Mouse (Mus musculus) forebrain, postnatal 0 days (tissue): ENCODE results near the gene Aplp2. TPM values are rescaled to one million over a fixed set of nuclear protein-coding genes. Genes with fewer than 3 reads are reported as not detected.
A peak's percentile ranks its signal among the peaks of the same experiment; 100 is the strongest.

ENCODE experiments used
- ATAC-seq: fragments of 200-750 bp; cut with Nextera tagmentation; 2 replicates; pipeline ENCODE4 v1.8.0; 2017; ENCODE audit warnings: mild to moderate bottlenecking, moderate library complexity
- DNase-seq: peaks from one replicate; pipeline ENCODE4 v3.0.0-alpha.2; 2015
- H3K27ac ChIP-seq: fragments of 300-500 bp; sonication (generic); 2 replicates; pipeline ENCODE4 v1.5.1; 2014; ENCODE audit warnings: low read depth, mild to moderate bottlenecking, antibody characterized with exemption, low read length, moderate library complexity, mixed read lengths
- H3K27me3 ChIP-seq: fragments of 300-500 bp; sonication (generic); 2 replicates; pipeline ENCODE4 v1.6.1; 2014; ENCODE audit warnings: mild to moderate bottlenecking, low read length, mixed read lengths; ENCODE audit not compliant: insufficient read depth
- H3K36me3 ChIP-seq: fragments of 300-500 bp; sonication (generic); 2 replicates; pipeline ENCODE4 v1.6.1; 2014; ENCODE audit warnings: mild to moderate bottlenecking, moderate library complexity; ENCODE audit not compliant: insufficient read depth
- H3K4me1 ChIP-seq: fragments of 300-500 bp; sonication (generic); 2 replicates; pipeline ENCODE4 v1.6.1; 2014; ENCODE audit warnings: antibody characterized with exemption; ENCODE audit not compliant: insufficient read depth
- H3K4me2 ChIP-seq: fragments of 300-500 bp; sonication (generic); 2 replicates; pipeline ENCODE4 v1.6.1; 2014; ENCODE audit warnings: low read depth, mild to moderate bottlenecking, moderate library complexity
- H3K4me3 ChIP-seq: fragments of 300-500 bp; sonication (generic); 2 replicates; pipeline ENCODE4 v1.5.1; 2014; ENCODE audit warnings: low read depth, low read length, mixed read lengths
- H3K9ac ChIP-seq: fragments of 300-500 bp; sonication (generic); 2 replicates; pipeline ENCODE4 v1.6.1; 2014; ENCODE audit warnings: mild to moderate bottlenecking
- H3K9me3 ChIP-seq: fragments of 300-500 bp; sonication (generic); 2 replicates; pipeline ENCODE4 v1.6.1; 2016; ENCODE audit warnings: low read length
- CTCF ChIP-seq: sonication (generic); IDR thresholded peaks from 2 replicates; pipeline ENCODE4 v1.5.1; 2016; ENCODE audit warnings: antibody characterized with exemption, control low read depth, low read depth
- WGBS: fragments of 180-500 bp; shearing (Covaris S2); extraction: QIAGEN DNeasy Blood & Tissue Kit; methylation state at CpG from one replicate; pipeline ENCODE4 v1.1.7; 2014; 5-methylcytosine and 5-hydroxymethylcytosine counted together
- polyA plus RNA-seq: library from polyadenylated mRNA; unstranded; fragments of >200 nt; fragmentation: Nextera tagmentation; extraction: Ambion mirVana; gene quantifications from 2 replicates; pipeline ENCODE4 v1.2.1, GENCODE M21; 2015
- total RNA-seq: library from RNA; depleted of rRNA; stranded (reverse); fragments of >200 nt; gene quantifications from 2 replicates; pipeline ENCODE4 v1.2.3, GENCODE M21; 2014

The Aplp2 gene
- total and polyA plus RNA-seq, 2 experiments from 2014 or later = 328 to 341 TPM

GRCm38 (mm10) chr9:31210163-31210562 lies 1.5 kb downstream of the Aplp2 start:
- TF ChIP-seq CTCF = no peak

GRCm38 (mm10) chr9:31209502-31209901 lies 2.1 kb downstream of the Aplp2 start:
- H3K9ac ChIP-seq = no peak overlapping the region
- DNase-seq = no peak
- H3K4me1 ChIP-seq = peaks cover 13% of the 10 kb centered on the region
- no peak overlapping the region for H3K4me2 ChIP-seq
- no peak for TF ChIP-seq CTCF
- H3K4me3 ChIP-seq = no peak overlapping the region
- no peak overlapping the region for H3K27ac ChIP-seq
- no peak for ATAC-seq
- H3K9me3 ChIP-seq = no peaks in the 10 kb centered on the region
- WGBS = 61% methylated on average over 1 of the region's 1 CpGs
- H3K27me3 ChIP-seq = no peaks in the 10 kb centered on the region
- H3K36me3 ChIP-seq = no peaks in the 10 kb centered on the region

More at GRCm38 (mm10) chr9:31210163-31210562, 1.5 kb downstream of the Aplp2 start:
- ATAC-seq = no peak
- DNase-seq = no peak
- H3K4me1 ChIP-seq = peaks cover 13% of the 10 kb centered on the region
- no peaks in the 10 kb centered on the region for H3K36me3 ChIP-seq
- H3K27ac ChIP-seq = no peak overlapping the region
- no peaks in the 10 kb centered on the region for H3K27me3 ChIP-seq
- no peaks in the 10 kb centered on the region for H3K9me3 ChIP-seq
- H3K4me2 ChIP-seq = peak overlapping the region; percentile 86
- peak overlapping the region; percentile 96; the same call in 1 of the 2 replicates for H3K9ac ChIP-seq
- WGBS = 21% methylated on average over 7 of the region's 7 CpGs
- peak overlapping the region; percentile 94 for H3K4me3 ChIP-seq

GRCm38 (mm10) chr9:31207732-31208131 lies 3.9 kb downstream of the Aplp2 start:
- no peak for ATAC-seq
- Histone ChIP-seq H3K27ac (no peak overlapping the region), H3K4me2 (no peak overlapping the region), H3K9me3 (no peaks in the 10 kb centered on the region), H3K36me3 (no peaks in the 10 kb centered on the region), H3K27me3 (no peaks in the 10 kb centered on the region), H3K4me3 (no peak overlapping the region), H3K9ac (no peak overlapping the region), H3K4me1 (peaks cover 10% of the 10 kb centered on the region)
- WGBS = 59% methylated on average over 3 of the region's 3 CpGs
- TF ChIP-seq CTCF = no peak
- no peak for DNase-seq

GRCm38 (mm10) chr9:31204722-31205121 lies 6.9 kb downstream of the Aplp2 start:
- H3K4me3 ChIP-seq = no peak overlapping the region
- WGBS = 85% methylated on average over 6 of the region's 6 CpGs

GRCm38 (mm10) chr9:31203571-31204210 lies 7.9 kb downstream of the Aplp2 start:
- Histone ChIP-seq H3K4me1 (no peaks in the 10 kb centered on the region), H3K4me2 (no peak overlapping the region), H3K27ac (no peak overlapping the region), H3K9ac (no peak overlapping the region), H3K4me3 (no peak overlapping the region), H3K27me3 (no peaks in the 10 kb centered on the region), H3K36me3 (no peaks in the 10 kb centered on the region), H3K9me3 (no peaks in the 10 kb centered on the region)
- 69% methylated on average over 16 of the region's 16 CpGs for WGBS
- ATAC-seq (no peak), DNase-seq (no peak)
- TF ChIP-seq CTCF = no peak

More at GRCm38 (mm10) chr9:31204722-31205121, 6.9 kb downstream of the Aplp2 start:
- Histone ChIP-seq H3K27ac (no peak overlapping the region), H3K4me2 (no peak overlapping the region), H3K9me3 (no peaks in the 10 kb centered on the region), H3K9ac (no peak overlapping the region), H3K36me3 (no peaks in the 10 kb centered on the region), H3K27me3 (no peaks in the 10 kb centered on the region), H3K4me1 (peaks cover 8% of the 10 kb centered on the region)
- TF ChIP-seq CTCF = no peak
- DNase-seq (no peak), ATAC-seq (no peak)

GRCm38 (mm10) chr9:31203068-31203467 lies 8.5 kb downstream of the Aplp2 start:
- no peak overlapping the region for H3K9ac ChIP-seq
- WGBS = 75% methylated on average over 6 of the region's 6 CpGs
- no peaks in the 10 kb centered on the region for H3K36me3 ChIP-seq
- ATAC-seq (no peak), DNase-seq (no peak)
- H3K9me3 ChIP-seq = no peaks in the 10 kb centered on the region
- H3K4me2 ChIP-seq = no peak overlapping the region
- H3K4me3 ChIP-seq = no peak overlapping the region
- no peaks in the 10 kb centered on the region for H3K27me3 ChIP-seq
- no peak overlapping the region for H3K27ac ChIP-seq
- no peaks in the 10 kb centered on the region for H3K4me1 ChIP-seq
- no peak for TF ChIP-seq CTCF

GRCm38 (mm10) chr9:31198614-31199013 lies 13.0 kb downstream of the Aplp2 start:
- WGBS = 95% methylated on average over 3 of the region's 3 CpGs
- Histone ChIP-seq H3K4me2 (no peak overlapping the region), H3K9ac (no peak overlapping the region), H3K27ac (no peak overlapping the region), H3K27me3 (no peaks in the 10 kb centered on the region), H3K4me1 (no peaks in the 10 kb centered on the region), H3K36me3 (no peaks in the 10 kb centered on the region), H3K4me3 (no peak overlapping the region), H3K9me3 (no peaks in the 10 kb centered on the region)
- ATAC-seq = no peak
- no peak for TF ChIP-seq CTCF
- no peak for DNase-seq
